Mouse (Mus musculus): ENCODE measurements around the gene P2ry6.

DNA sequence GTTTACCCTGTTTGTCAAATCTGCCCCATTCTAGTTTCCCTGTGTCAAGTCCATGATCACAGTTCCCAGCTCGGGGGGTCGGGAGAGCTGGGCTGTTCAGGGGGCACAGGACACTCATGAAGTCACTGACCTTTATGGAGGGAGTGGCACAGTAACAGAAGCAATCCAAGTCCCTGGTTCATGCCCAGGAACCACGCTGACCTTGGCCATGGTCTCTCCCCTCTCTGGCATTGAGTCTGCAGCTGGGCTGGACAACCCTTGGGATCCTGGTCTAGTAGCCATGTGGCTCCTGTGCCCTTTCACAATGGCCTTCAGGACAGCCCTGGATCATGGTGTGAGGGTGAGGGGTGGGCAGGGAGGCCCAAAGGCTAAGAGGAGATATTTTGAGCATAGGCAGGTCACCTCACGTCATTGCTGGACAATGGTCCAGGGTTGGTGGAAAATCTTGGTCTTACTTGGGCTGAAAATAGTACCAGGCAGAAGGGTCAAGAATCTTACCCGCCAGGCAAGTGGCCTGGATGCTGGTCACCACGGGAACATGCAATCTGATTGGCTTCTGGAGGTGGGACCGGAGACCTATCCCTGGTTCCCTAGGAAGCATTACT is 20.9 kb upstream of the P2ry6 start:
- no peak for TF ChIP-seq MAFK (IDR thresholded peaks at IDR 0.05; ENCODE audit: insufficient read depth, low read depth, low read length)
- no peak for TF ChIP-seq ZC3H11A (IDR thresholded peaks at IDR 0.05; ENCODE audit: borderline replicate concordance, low read depth, low read length)
- no peak for TF ChIP-seq CHD2 (IDR thresholded peaks at IDR 0.05; ENCODE audit: low read depth, low read length)

Measured in ES-E14 (cell line).